Mouse (Mus musculus) left cerebral cortex, postnatal 25 days (tissue): ENCODE data around the gene Slc35g3. TPM values are rescaled to one million over a fixed set of nuclear protein-coding genes. Genes with fewer than 3 reads are reported as not detected.

Experiments used
- DNase-seq, 2 experiments: peaks; one replicate each; pipeline ENCODE4 v3.0.0; 2022; ENCODE audit warnings: low spot score in 2 of 2, mixed read lengths in 1 of 2
- intact Hi-C: fragments of 180-260 bp; cut with DNase I; formaldehyde crosslinking; loops from one replicate; pipeline ENCODE4 v1.15.1; 2025
- total RNA-seq, 2 experiments: library from RNA; stranded (reverse); gene quantifications; 2 replicates each; pipeline ENCODE4 v1.2.3; 2021

Slc35g3 gene
- not detected for total RNA-seq

- intact Hi-C loops = no loop called here
- no peak for DNase-seq
These were observed at the start of gene Slc35g3 for GRCm38 (mm10) chr11:69761868-69762267. Gene Slc35g3 (minus strand): TSS chr11:69761968.

- intact Hi-C loops = no loop called here
- DNase-seq = no peak
These were observed 48.5 kb upstream of the Slc35g3 start for GRCm38 (mm10) chr11:69810280-69810679.

- no peak for DNase-seq
- intact Hi-C loops = loop anchor here (5.0 kb wide), 1 partner anchor 70 kb away; the partner anchor contains the start of gene Tmem95
These were observed 45.9 kb upstream of the Slc35g3 start for GRCm38 (mm10) chr11:69807641-69808040.

GRCm38 (mm10) chr11:69806378-69806777 lies 44.6 kb upstream of the Slc35g3 start:
- intact Hi-C loops = loop anchor here (5.0 kb wide), 1 partner anchor 71 kb away; the partner anchor contains the start of gene Tmem95
- DNase-seq = no peak

- intact Hi-C loops = loop anchor here (5.0 kb wide), 1 partner anchor 72 kb away; the partner anchor contains the start of gene Tmem95
- no peak for DNase-seq
These were observed 43.5 kb upstream of the Slc35g3 start, which contains the start of gene Tmem102 for GRCm38 (mm10) chr11:69804972-69805909. Gene Tmem102 (minus strand): TSS chr11:69805624.

GRCm38 (mm10) chr11:69804652-69804940 lies 42.8 kb upstream of the Slc35g3 start:
- intact Hi-C loops = no loop called here
- DNase-seq = no peak

GRCm38 (mm10) chr11:69803786-69804651 lies 42.3 kb upstream of the Slc35g3 start:
- peak; percentile 63 to 72 for DNase-seq
- intact Hi-C loops = loop anchor here (2.0 kb wide), 2 partner anchors 33 to 45 kb away; partner anchors contain the start of genes Nlgn2 and Polr2a

- no peak for DNase-seq
- intact Hi-C loops = loop anchor here (2.0 kb wide), 2 partner anchors 33 to 45 kb away; partner anchors contain the start of genes Nlgn2 and Polr2a
These were observed 41.6 kb upstream of the Slc35g3 start for GRCm38 (mm10) chr11:69803328-69803727.

- DNase-seq = peak; percentile 74 to 80
- intact Hi-C loops = loop anchor here (2.0 kb wide), 2 partner anchors 34 to 44 kb away; partner anchors contain the start of genes Nlgn2 and Polr2a
These were observed 40.9 kb upstream of the Slc35g3 start for GRCm38 (mm10) chr11:69802648-69803105.

- no peak for DNase-seq
- intact Hi-C loops = no loop called here
These were observed 39.7 kb upstream of the Slc35g3 start, which contains the start of gene Fgf11 for GRCm38 (mm10) chr11:69801379-69801977. Gene Fgf11 (minus strand): TSS chr11:69801857.

- no peak for DNase-seq
- intact Hi-C loops = no loop called here
These were observed 38.8 kb upstream of the Slc35g3 start for GRCm38 (mm10) chr11:69800392-69801197.

GRCm38 (mm10) chr11:69800138-69800391 lies 38.3 kb upstream of the Slc35g3 start:
- DNase-seq = no peak
- intact Hi-C loops = no loop called here

- intact Hi-C loops = no loop called here
- DNase-seq = no peak
These were observed 37.8 kb upstream of the Slc35g3 start for GRCm38 (mm10) chr11:69799394-69800137.

- no peak for DNase-seq
- intact Hi-C loops = no loop called here
These were observed 36.2 kb upstream of the Slc35g3 start for GRCm38 (mm10) chr11:69797924-69798323.

- DNase-seq = no peak
- intact Hi-C loops = no loop called here
These were observed 34.2 kb upstream of the Slc35g3 start for GRCm38 (mm10) chr11:69795983-69796435.

GRCm38 (mm10) chr11:69795168-69795982 lies 33.6 kb upstream of the Slc35g3 start, which contains the start of gene Chrnb1:
Gene Chrnb1 (minus strand): TSS chr11:69795943.
- intact Hi-C loops = no loop called here
- DNase-seq = peak; percentile 91 to 96

GRCm38 (mm10) chr11:69793429-69793828 lies 31.7 kb upstream of the Slc35g3 start:
- intact Hi-C loops = no loop called here
- DNase-seq = no peak
